Mouse (Mus musculus): ENCODE measurements around the gene Reps2.

Reps2 gene

GRCm38 (mm10) chrX:162487734-162488133 is 155.7 kb downstream of the Reps2 start:
- DNase-seq: no peak

- DNase-seq: no peak
Measured at GRCm38 (mm10) chrX:162470213-162470612, 173.2 kb downstream of the Reps2 start.

GRCm38 (mm10) chrX:162462156-162462555 is 181.3 kb downstream of the Reps2 start:
- DNase-seq: no peak

GRCm38 (mm10) chrX:162456445-162456844 is 187.0 kb downstream of the Reps2 start:
- no peak for DNase-seq

GRCm38 (mm10) chrX:162455364-162455763 is 188.1 kb downstream of the Reps2 start:
- no peak for DNase-seq

GRCm38 (mm10) chrX:162453821-162454402 is 189.5 kb downstream of the Reps2 start:
- no peak for DNase-seq

- DNase-seq: no peak
Measured at GRCm38 (mm10) chrX:162452642-162453041, 190.8 kb downstream of the Reps2 start.

GRCm38 (mm10) chrX:162447974-162448373 is 195.5 kb downstream of the Reps2 start:
- DNase-seq: no peak

GRCm38 (mm10) chrX:162446678-162447318 is 196.7 kb downstream of the Reps2 start:
- no peak for DNase-seq

- no peak for DNase-seq
Measured at GRCm38 (mm10) chrX:162443387-162443786, 200.1 kb downstream of the Reps2 start.

- no peak for DNase-seq
Measured at GRCm38 (mm10) chrX:162442970-162443369, 200.5 kb downstream of the Reps2 start.

GRCm38 (mm10) chrX:162432776-162433543 is 210.5 kb downstream of the Reps2 start:
- no peak for DNase-seq

- peak; percentile 15 to 49 for DNase-seq
Measured at GRCm38 (mm10) chrX:162427698-162428097, 215.8 kb downstream of the Reps2 start.

GRCm38 (mm10) chrX:162419431-162419830 is 224.0 kb downstream of the Reps2 start:
- DNase-seq: no peak

GRCm38 (mm10) chrX:162413124-162413523 is 230.3 kb downstream of the Reps2 start:
- no peak for DNase-seq

GRCm38 (mm10) chrX:162407291-162407690 is 236.2 kb downstream of the Reps2 start:
- no peak for DNase-seq

GRCm38 (mm10) chrX:162402487-162402886 is 241.0 kb downstream of the Reps2 start:
- DNase-seq: peak in 1 of 2 experiments; percentile 15

GRCm38 (mm10) chrX:162380730-162381129 is 262.7 kb downstream of the Reps2 start:
- DNase-seq: no peak

GRCm38 (mm10) chrX:162363206-162363605 is 280.2 kb downstream of the Reps2 start:
- no peak for DNase-seq
